Comparison of ENCODE assay signal across 8 mouse cellular contexts in genomic region chr12:81485311-81485710, GRCm38 (mm10). TPM values are rescaled to one million over a fixed set of nuclear protein-coding genes. Genes with fewer than 3 reads are reported as not detected.
A peak's percentile ranks its signal among the peaks of the same experiment; 100 is the strongest.
DNase-seq lines count a peak whose midpoint lies in the region; ATAC-seq and TF ChIP-seq lines count a peak whose summit lies in the region.

No protein-coding gene starts in this region.

- no peak for ATAC-seq in heart, embryonic 13.5 days (ENCODE audit: extremely low read depth, insufficient number of reproducible peaks, low FRiP score, low TSS enrichment)
- ATAC-seq in forebrain, embryonic 13.5 days: peak; percentile 39; the same call in 1 of the 2 replicates
- no peak for ATAC-seq in liver, embryonic 12.5 days

- peak overlapping the region; percentile 88 for H3K9ac ChIP-seq in heart, embryonic 13.5 days
- peak overlapping the region; percentile 89; the same call in 1 of the 2 replicates for H3K9ac ChIP-seq in ES-E14 (ENCODE audit: insufficient read depth, low read depth, low read length, poor library complexity, severe bottlenecking)
- H3K9ac ChIP-seq in forebrain, embryonic 13.5 days: peak overlapping the region; percentile 72
- no peak overlapping the region for H3K9ac ChIP-seq in liver, embryonic 12.5 days

- in situ Hi-C loops in ES-E14 (cut with MboI; ENCODE audit: low sequenced_read_pairs in 2 of 2, unreplicated experiment in 2 of 2): no loop called here

- intact Hi-C loops in heart, postnatal 14 days (cut with DNase I): loop anchor here (5.0 kb wide), 1 partner anchor 112 kb away; the partner anchor contains the start of gene Med6
- intact Hi-C loops in left cerebral cortex, postnatal 36 days (cut with DNase I): no loop called here

- H3K4me2 ChIP-seq in heart, embryonic 13.5 days: peak overlapping the region; percentile 83
- peak overlapping the region; percentile 59 for H3K4me2 ChIP-seq in forebrain, embryonic 13.5 days
- peak overlapping the region; percentile 79 for H3K4me2 ChIP-seq in liver, embryonic 12.5 days

- no peaks in the 10 kb centered on the region for H3K36me3 ChIP-seq in heart, embryonic 13.5 days
- no peaks in the 10 kb centered on the region for H3K36me3 ChIP-seq in ES-E14 (ENCODE audit: control insufficient read depth, insufficient read depth, low read length, poor library complexity, severe bottlenecking)
- H3K36me3 ChIP-seq in forebrain, embryonic 13.5 days (ENCODE audit: poor library complexity, severe bottlenecking): no peaks in the 10 kb centered on the region
- no peaks in the 10 kb centered on the region for H3K36me3 ChIP-seq in liver, embryonic 12.5 days

- DNase-seq in heart, postnatal 14 days: no peak
- DNase-seq in ES-E14 (ENCODE audit: low read depth, low spot score): no peak
- DNase-seq in thymus, postnatal 4 days: peak; percentile 26
- no peak for DNase-seq in left cerebral cortex, postnatal 36 days (ENCODE audit: low spot score in 2 of 2)
- no peak for DNase-seq in layer of hippocampus, adult 11-12 months (ENCODE audit: low spot score)

- no peaks in the 10 kb centered on the region for H3K27me3 ChIP-seq in heart, embryonic 13.5 days (replicated peaks)
- H3K27me3 ChIP-seq in forebrain, embryonic 13.5 days: no peaks in the 10 kb centered on the region
- H3K27me3 ChIP-seq in liver, embryonic 12.5 days (replicated peaks): no peaks in the 10 kb centered on the region

- peaks cover 5% of the 10 kb centered on the region; the same call in 1 of the 2 replicates for H3K4me1 ChIP-seq in heart, embryonic 13.5 days
- no peaks in the 10 kb centered on the region for H3K4me1 ChIP-seq in ES-E14 (ENCODE audit: control insufficient read depth in 2 of 2, insufficient read depth in 2 of 2, low read length in 2 of 2, poor library complexity in 1 of 2)
- H3K4me1 ChIP-seq in forebrain, embryonic 13.5 days: 0 out of 2 replicates have a peak, but pooled peaks cover 3% of the 10 kb centered on the region
- peaks cover 16% of the 10 kb centered on the region; the same call in 1 of the 2 replicates for H3K4me1 ChIP-seq in liver, embryonic 12.5 days

- H3K27ac ChIP-seq in heart, embryonic 13.5 days (replicated peaks): peak overlapping the region; percentile 95
- H3K27ac ChIP-seq in ES-E14 (ENCODE audit: insufficient read depth, low read depth, low read length, poor library complexity, severe bottlenecking): no peak overlapping the region
- no peak overlapping the region for H3K27ac ChIP-seq in forebrain, embryonic 13.5 days
- peak overlapping the region; percentile 96 for H3K27ac ChIP-seq in liver, embryonic 12.5 days

- 42% methylated on average over 6 of the region's 6 CpGs for WGBS in heart, embryonic 13.5 days
- WGBS in forebrain, embryonic 13.5 days: 46% methylated on average over 6 of the region's 6 CpGs
- 36% methylated on average over 6 of the region's 6 CpGs for WGBS in liver, embryonic 12.5 days (ENCODE audit: insufficient replicate concordance)

- peak overlapping the region; percentile 79 for H3K4me3 ChIP-seq in heart, embryonic 13.5 days
- peak overlapping the region; percentile 78 to 95 for H3K4me3 ChIP-seq in ES-E14 (ENCODE audit: insufficient read depth in 1 of 2, low read depth in 1 of 2, low read length in 2 of 2, poor library complexity in 1 of 2, severe bottlenecking in 1 of 2)
- peak overlapping the region; percentile 68 for H3K4me3 ChIP-seq in forebrain, embryonic 13.5 days
- peak overlapping the region; percentile 73 for H3K4me3 ChIP-seq in liver, embryonic 12.5 days

- no peaks in the 10 kb centered on the region for H3K9me3 ChIP-seq in heart, embryonic 13.5 days
- H3K9me3 ChIP-seq in ES-E14 (ENCODE audit: control insufficient read depth, insufficient read depth, low read depth, low read length): no peaks in the 10 kb centered on the region
- no peaks in the 10 kb centered on the region for H3K9me3 ChIP-seq in forebrain, embryonic 13.5 days (replicated peaks)
- H3K9me3 ChIP-seq in liver, embryonic 12.5 days (replicated peaks): no peaks in the 10 kb centered on the region

TF ChIP-seq in ES-E14, 5 proteins besides CTCF, POLR2A, EP300 and RAD21:
- TF ChIP-seq ZC3H11A (IDR thresholded peaks at IDR 0.05; ENCODE audit: borderline replicate concordance, low read depth, low read length) (no peak), HCFC1 (IDR thresholded peaks at IDR 0.05; ENCODE audit: borderline replicate concordance, insufficient read depth, low read length) (no peak), CHD2 (IDR thresholded peaks at IDR 0.05; ENCODE audit: low read depth, low read length) (no peak), ZNF384 (IDR thresholded peaks at IDR 0.05; ENCODE audit: low read depth, low read length) (no peak), MAFK (IDR thresholded peaks at IDR 0.05; ENCODE audit: insufficient read depth, low read depth, low read length) (no peak)
TF ChIP-seq in ES-E14: peak in this region for 0.

RNA-seq across cellular contexts. Expression of gene Cox16, which starts 0.4 kb away (rescaled TPM):
- 91.8 and 99.8 TPM in 2 replicates for polyA plus RNA-seq in heart, embryonic 13.5 days (2015; fragmentation: Nextera tagmentation; extraction: Ambion mirVana)
- total RNA-seq in heart, postnatal 14 days (2021): 10 to 100 TPM; 52.2 to 53.7 TPM
- total RNA-seq in ES-E14 (2012; rRNA removed): 79.8 and 89.6 TPM in 2 replicates
- polyA plus RNA-seq in forebrain, embryonic 13.5 days (2015; fragmentation: Nextera tagmentation; extraction: Ambion mirVana): 137 and 152 TPM in 2 replicates
- polyA plus RNA-seq in liver, embryonic 12.5 days (2016; fragmentation: Nextera tagmentation; extraction: Ambion mirVana): 78.4 and 86.0 TPM in 2 replicates
- 10 to 100 TPM; 34.0 to 45.4 TPM for total RNA-seq in left cerebral cortex, postnatal 36 days (2021)

RNA-seq across cellular contexts. Expression of gene Gm20498, which starts 47.4 kb away (rescaled TPM):
- 20.9 and 25.3 TPM in 2 replicates for polyA plus RNA-seq in heart, embryonic 13.5 days (2015; fragmentation: Nextera tagmentation; extraction: Ambion mirVana)
- 10 to 100 TPM; 38.7 to 40.2 TPM for total RNA-seq in heart, postnatal 14 days (2021)
- 39.0 and 41.0 TPM in 2 replicates for total RNA-seq in ES-E14 (2012; rRNA removed)
- 25.8 and 27.8 TPM in 2 replicates for polyA plus RNA-seq in forebrain, embryonic 13.5 days (2015; fragmentation: Nextera tagmentation; extraction: Ambion mirVana)
- polyA plus RNA-seq in liver, embryonic 12.5 days (2016; fragmentation: Nextera tagmentation; extraction: Ambion mirVana): 15.4 and 18.1 TPM in 2 replicates
- total RNA-seq in left cerebral cortex, postnatal 36 days (2021): 10 to 100 TPM; 39.6 to 40.5 TPM

RNA-seq across cellular contexts. Expression of gene Synj2bp, which starts 47.4 kb away (rescaled TPM):
- 29.1 and 31.8 TPM in 2 replicates for polyA plus RNA-seq in heart, embryonic 13.5 days (2015; fragmentation: Nextera tagmentation; extraction: Ambion mirVana)
- 10 to 100 TPM; 38.1 to 41.3 TPM for total RNA-seq in heart, postnatal 14 days (2021)
- 20.8 and 24.5 TPM in 2 replicates for total RNA-seq in ES-E14 (2012; rRNA removed)
- polyA plus RNA-seq in forebrain, embryonic 13.5 days (2015; fragmentation: Nextera tagmentation; extraction: Ambion mirVana): 39.5 and 40.5 TPM in 2 replicates
- polyA plus RNA-seq in liver, embryonic 12.5 days (2016; fragmentation: Nextera tagmentation; extraction: Ambion mirVana): 18.8 and 22.5 TPM in 2 replicates
- 10 to 100 TPM; 31.2 to 35.2 TPM for total RNA-seq in left cerebral cortex, postnatal 36 days (2021)

Comparison
In these comparisons a context has a peak if more than half of its experiments do, and no peak if none do; other contexts are left out.
1. H3K27ac ChIP-seq: peak in heart, embryonic 13.5 days (single experiment) and liver, embryonic 12.5 days (single experiment); none in ES-E14 (single experiment) and forebrain, embryonic 13.5 days (single experiment).
2. Peak in every context shown above with its lines, with median percentiles within 50 percentile points of each other: H3K4me2 ChIP-seq and H3K4me3 ChIP-seq.